Mouse (Mus musculus) adrenal gland, postnatal 25 days (tissue): ENCODE data around the gene Calr3. TPM values are rescaled to one million over a fixed set of nuclear protein-coding genes. Genes with fewer than 3 reads are reported as not detected.

Source experiments
- microRNA-seq, 2 experiments: library from miRNA; unstranded; fragments of <30 nt; microRNA quantifications; one replicate each; pipeline ENCODE4 v1.2.0; 2021
- total RNA-seq: library from RNA; stranded (reverse); gene quantifications from 2 replicates; pipeline ENCODE4 v1.2.3, GENCODE M21; 2021

Gene Calr3
- total RNA-seq, 1 experiment from 2014 or later = 3.6 TPM

Small RNAs within 50 kb of the gene (microRNA-seq; reads per million reads assigned to microRNA genes)
- 1.4 reads per million in 2 experiments for gene Mir7068

Other genes with a start within 250 kb of the Calr3 start
- gene Cib3, start 231.0 kb downstream of the Calr3 start, total RNA-seq = 0.64 TPM in 1 of 2 replicates, not detected in the other
- not detected in 2 replicates for gene Gm11034, start 230.2 kb downstream of the Calr3 start, total RNA-seq
- gene Fam32a, start 224.1 kb downstream of the Calr3 start, total RNA-seq = 66.8 and 70.4 TPM in 2 replicates
- gene Ap1m1, start 203.9 kb downstream of the Calr3 start, total RNA-seq = 66.7 and 68.8 TPM in 2 replicates
- 19.3 and 27.3 TPM in 2 replicates for gene Gm10282, start 138.6 kb downstream of the Calr3 start, total RNA-seq
- 37.5 and 38.2 TPM in 2 replicates for gene Klf2, start 124.8 kb downstream of the Calr3 start, total RNA-seq
- 60.5 and 64.2 TPM in 2 replicates for gene Eps15l1, start 22.4 kb downstream of the Calr3 start, total RNA-seq
- 9.1 and 10.6 TPM in 2 replicates for gene 1700030K09Rik, start within 50 bp of the Calr3 start, total RNA-seq
- gene Cherp, start 31.4 kb upstream of the Calr3 start, total RNA-seq = 59.1 and 76.4 TPM in 2 replicates
- gene Slc35e1, start 48.7 kb upstream of the Calr3 start, total RNA-seq = 36.2 and 37.2 TPM in 2 replicates
- gene Med26, start 104.4 kb upstream of the Calr3 start, total RNA-seq = 9.2 and 10.0 TPM in 2 replicates
- gene Smim7, start 127.2 kb upstream of the Calr3 start, total RNA-seq = 103 and 131 TPM in 2 replicates
- gene Tmem38a, start 128.2 kb upstream of the Calr3 start, total RNA-seq = 7.5 and 11.7 TPM in 2 replicates
- 0.21 and 0.33 TPM in 2 replicates for gene Nwd1, start 202.8 kb upstream of the Calr3 start, total RNA-seq